Mouse (Mus musculus) liver, postnatal 0 days (tissue): ENCODE measurements at regions not wholly inside any gene's neighbourhood (a gene's known extent, or its start where the extent isn't known, plus 50 kb on each side); places are given as distances from the start of the nearest gene placed in this dataset.

Source experiments
- ATAC-seq: fragments of 200-750 bp; cut with Nextera tagmentation; 2 replicates; pipeline ENCODE4 v1.8.0; 2017; ENCODE audit warnings: mild to moderate bottlenecking, moderate library complexity
- DNase-seq: peaks from one replicate; pipeline ENCODE4 v3.0.0-alpha.2; 2016
- H3K27ac ChIP-seq: fragments of 300-500 bp; sonication (generic); 2 replicates; pipeline ENCODE4 v1.5.1; 2014; ENCODE audit warnings: antibody characterized with exemption, moderate library complexity, mild to moderate bottlenecking, low read depth
- H3K27me3 ChIP-seq: fragments of 300-500 bp; sonication (generic); 2 replicates; pipeline ENCODE4 v1.6.1; 2014; ENCODE audit warnings: low read length, control low read depth, mixed read lengths; ENCODE audit not compliant: insufficient read depth
- H3K36me3 ChIP-seq: fragments of 300-500 bp; sonication (generic); replicated peaks from 2 replicates; pipeline ENCODE4 v1.6.1; 2014; ENCODE audit warnings: mild to moderate bottlenecking, control low read depth, low read length, moderate library complexity, mixed read lengths; ENCODE audit not compliant: insufficient read depth
- H3K4me1 ChIP-seq: fragments of 300-500 bp; sonication (generic); 2 replicates; pipeline ENCODE4 v1.6.1; 2014; ENCODE audit warnings: antibody characterized with exemption, mild to moderate bottlenecking, control low read depth; ENCODE audit not compliant: insufficient read depth
- H3K4me2 ChIP-seq: fragments of 300-500 bp; sonication (generic); 2 replicates; pipeline ENCODE4 v1.6.1; 2014; ENCODE audit warnings: low read depth, mild to moderate bottlenecking, low read length, moderate library complexity, mixed read lengths
- H3K4me3 ChIP-seq: fragments of 300-500 bp; sonication (generic); 2 replicates; pipeline ENCODE4 v1.5.1; 2014; ENCODE audit warnings: low read depth, low read length
- H3K9ac ChIP-seq: fragments of 300-500 bp; sonication (generic); replicated peaks from 2 replicates; pipeline ENCODE4 v1.6.1; 2014; ENCODE audit warnings: mild to moderate bottlenecking, moderate library complexity
- H3K9me3 ChIP-seq: fragments of 300-500 bp; sonication (generic); 2 replicates; pipeline ENCODE4 v1.6.1; 2016; ENCODE audit warnings: mild to moderate bottlenecking, control low read depth, low read length, mixed read lengths
- CTCF ChIP-seq: sonication (generic); IDR thresholded peaks from 2 replicates; pipeline ENCODE4 v1.5.1; 2016; ENCODE audit warnings: antibody characterized with exemption, low read depth
- EP300 ChIP-seq: IDR thresholded peaks from 2 replicates; pipeline ENCODE4 v1.6.1; 2016; ENCODE audit warnings: antibody characterized with exemption, low read depth, mild to moderate bottlenecking
- WGBS: fragments of 180-500 bp; shearing (Covaris S2); extraction: QIAGEN DNeasy Blood & Tissue Kit; methylation state at CpG from one replicate; pipeline ENCODE4 v1.1.7; 2014; ENCODE audit not compliant: insufficient replicate concordance; 5-methylcytosine and 5-hydroxymethylcytosine counted together

DNA sequence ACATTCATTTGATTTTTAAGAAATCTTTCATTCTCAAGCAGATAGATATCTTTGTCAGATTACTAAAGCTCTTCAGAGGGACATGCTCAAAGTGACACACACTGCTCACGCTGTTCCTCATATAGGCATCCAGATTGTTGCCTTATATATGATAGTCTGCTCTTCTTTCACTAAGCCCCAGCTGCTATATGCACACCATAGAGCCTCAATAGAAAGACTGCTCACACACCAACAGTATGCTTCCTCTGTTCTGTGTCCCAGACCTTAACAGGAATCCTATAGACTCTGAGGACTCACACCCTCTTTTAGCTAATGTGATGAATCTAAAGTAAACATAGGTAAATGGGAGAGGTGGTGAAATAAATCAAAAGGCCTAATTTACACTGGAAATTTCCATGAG lies 561.8 kb downstream of the Smarca1 start:
- no peak for ATAC-seq
- no peak overlapping the region for H3K27ac ChIP-seq
- TF ChIP-seq EP300 = no peak
- no peak for TF ChIP-seq CTCF

GRCm38 (mm10) chrX:47328817-47329216 lies 564.0 kb downstream of the Smarca1 start:
- no peaks in the 10 kb centered on the region for H3K4me1 ChIP-seq
- H3K36me3 ChIP-seq = no peaks in the 10 kb centered on the region
- H3K27me3 ChIP-seq = no peaks in the 10 kb centered on the region
- no peak overlapping the region for H3K27ac ChIP-seq
- H3K9me3 ChIP-seq = no peaks in the 10 kb centered on the region
- ATAC-seq = no peak
- DNase-seq = no peak
- H3K4me3 ChIP-seq = no peak overlapping the region
- no peak overlapping the region for H3K4me2 ChIP-seq
- peak; percentile 26; the same call in 1 of the 2 replicates for TF ChIP-seq CTCF
- TF ChIP-seq EP300 = no peak
- no peak overlapping the region for H3K9ac ChIP-seq

More for the DNA sequence above, 561.8 kb downstream of the Smarca1 start:
- Histone ChIP-seq H3K36me3 (no peaks in the 10 kb centered on the region), H3K4me3 (no peak overlapping the region), H3K27me3 (no peaks in the 10 kb centered on the region), H3K4me1 (no peaks in the 10 kb centered on the region), H3K9ac (no peak overlapping the region), H3K9me3 (no peaks in the 10 kb centered on the region), H3K4me2 (no peak overlapping the region)
- no peak for DNase-seq
- WGBS = 78% methylated on average over 1 of the region's 1 CpGs

DNA sequence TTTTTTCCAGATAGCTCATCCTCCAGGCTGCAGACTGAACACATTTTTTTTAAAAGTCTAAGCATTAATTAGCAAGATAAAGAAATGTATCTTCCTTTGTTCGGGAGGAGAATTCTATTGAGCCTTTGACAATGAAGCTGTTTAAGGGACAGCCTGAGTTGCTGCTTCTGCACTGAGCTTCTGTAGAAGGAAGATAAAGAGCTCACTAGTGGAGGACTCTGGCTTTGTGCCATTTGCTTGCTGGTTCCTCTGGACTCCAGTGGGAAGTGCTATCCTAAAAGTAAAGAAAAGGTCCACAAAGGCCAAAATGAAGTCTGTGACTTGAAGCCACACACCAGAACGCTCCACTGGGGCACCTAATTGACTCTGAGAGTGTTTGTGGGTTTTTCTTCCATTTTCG lies 577.0 kb downstream of the Smarca1 start:
- Histone ChIP-seq H3K4me1 (no peaks in the 10 kb centered on the region), H3K4me3 (no peak overlapping the region), H3K4me2 (no peak overlapping the region), H3K27me3 (no peaks in the 10 kb centered on the region), H3K9ac (no peak overlapping the region), H3K36me3 (no peaks in the 10 kb centered on the region), H3K27ac (no peak overlapping the region), H3K9me3 (no peaks in the 10 kb centered on the region)
- 52% methylated on average over 3 of the region's 3 CpGs for WGBS
- no peak for TF ChIP-seq CTCF
- TF ChIP-seq EP300 = no peak
- no peak for ATAC-seq
- no peak for DNase-seq

- Histone ChIP-seq H3K4me1 (no peaks in the 10 kb centered on the region), H3K9ac (no peak overlapping the region), H3K9me3 (no peaks in the 10 kb centered on the region), H3K36me3 (no peaks in the 10 kb centered on the region), H3K4me2 (no peak overlapping the region), H3K27me3 (no peaks in the 10 kb centered on the region), H3K4me3 (no peak overlapping the region), H3K27ac (no peak overlapping the region)
- TF ChIP-seq EP300 (no peak), CTCF (no peak)
- DNase-seq (no peak), ATAC-seq (no peak)
- WGBS = 54% methylated on average over 2 of the region's 2 CpGs
Measured at GRCm38 (mm10) chrX:47307140-47307539, 585.6 kb downstream of the Smarca1 start.

- H3K27ac ChIP-seq = no peak overlapping the region
- H3K4me1 ChIP-seq = no peaks in the 10 kb centered on the region
- DNase-seq (no peak), ATAC-seq (no peak)
- no peaks in the 10 kb centered on the region for H3K36me3 ChIP-seq
- no peak overlapping the region for H3K4me3 ChIP-seq
- no peak overlapping the region for H3K9ac ChIP-seq
- no peaks in the 10 kb centered on the region for H3K27me3 ChIP-seq
- TF ChIP-seq CTCF = no peak
- TF ChIP-seq EP300 = no peak
- H3K9me3 ChIP-seq = no peaks in the 10 kb centered on the region
- H3K4me2 ChIP-seq = no peak overlapping the region
- 45% methylated on average over 2 of the region's 2 CpGs for WGBS
Measured at GRCm38 (mm10) chrX:47303547-47303946, 589.2 kb downstream of the Smarca1 start.

DNA sequence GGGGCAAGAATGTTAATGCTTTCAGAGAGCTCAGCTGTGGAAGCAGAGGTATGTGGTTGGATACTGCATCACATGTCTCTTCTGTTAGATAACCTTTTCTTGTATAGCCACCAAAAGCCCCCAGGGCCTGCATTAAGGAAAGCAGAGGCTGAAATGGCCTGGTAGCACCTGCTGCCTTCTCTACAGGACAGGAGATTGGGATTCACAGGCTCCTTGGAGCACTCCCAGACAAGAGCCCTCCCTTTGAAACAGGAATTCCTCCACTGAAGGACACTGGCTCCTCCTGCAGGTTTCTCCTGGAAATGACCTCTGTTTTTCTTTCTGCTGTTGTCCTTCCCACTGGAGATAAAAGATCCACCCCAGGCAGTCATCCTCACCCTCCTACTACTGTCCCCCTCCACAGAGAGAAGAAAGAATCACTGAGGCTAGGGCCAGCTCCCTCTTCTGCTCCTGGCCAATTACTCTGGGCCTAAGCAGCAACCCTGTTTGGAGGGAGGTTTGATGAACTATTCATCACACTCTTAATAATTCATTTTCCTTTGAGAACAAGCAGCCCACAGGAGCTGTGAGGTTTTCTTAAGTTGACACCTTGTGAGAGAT lies 600.1 kb downstream of the Smarca1 start:
- TF ChIP-seq EP300 (no peak), CTCF (peak; percentile 57)
- Histone ChIP-seq H3K36me3 (no peaks in the 10 kb centered on the region), H3K27me3 (no peaks in the 10 kb centered on the region), H3K4me2 (no peak overlapping the region), H3K9ac (no peak overlapping the region), H3K4me3 (no peak overlapping the region), H3K9me3 (no peaks in the 10 kb centered on the region), H3K27ac (no peak overlapping the region), H3K4me1 (no peaks in the 10 kb centered on the region)
- ATAC-seq (no peak), DNase-seq (peak; percentile 9)
